ENCODE assay signal across 9 mouse cellular contexts in genomic region chr15:101210228-101210627, GRCm38 (mm10). TPM values are rescaled to one million over a fixed set of nuclear protein-coding genes. Genes with fewer than 3 reads are reported as not detected.
DNase-seq lines count a peak whose midpoint lies in the region; ATAC-seq and TF ChIP-seq lines count a peak whose summit lies in the region.
"Had no signal": no experiment of that assay in that cellular context is flagged by ENCODE, and none has a peak within 500 bp of the region (broad histone marks: within the 10 kb centered on the region; RNA-seq: fewer than 3 reads in every experiment).

No protein-coding gene starts in this region.

- H3K4me3 ChIP-seq in heart, embryonic 12.5 days: no peak overlapping the region
- no peak overlapping the region for H3K4me3 ChIP-seq in kidney, postnatal 0 days (replicated peaks; ENCODE audit: low read depth, low read length)
- no peak overlapping the region for H3K4me3 ChIP-seq in midbrain, embryonic 14.5 days (replicated peaks; ENCODE audit: low read depth, low read length)
- H3K4me3 ChIP-seq: liver, embryonic 13.5 days had no signal

- TF ChIP-seq CTCF in kidney, postnatal 0 days (IDR thresholded peaks at IDR 0.05; ENCODE audit: low read depth): peak; percentile 78

- H3K9me3 ChIP-seq in heart, embryonic 12.5 days (replicated peaks): no peaks in the 10 kb centered on the region
- no peaks in the 10 kb centered on the region for H3K9me3 ChIP-seq in kidney, postnatal 0 days (replicated peaks; ENCODE audit: low read length)
- H3K9me3 ChIP-seq in midbrain, embryonic 14.5 days (ENCODE audit: control insufficient read depth, low read length): no peaks in the 10 kb centered on the region
- H3K9me3 ChIP-seq: liver, embryonic 13.5 days had no signal

- H3K4me2 ChIP-seq in heart, embryonic 12.5 days: no peak overlapping the region
- no peak overlapping the region for H3K4me2 ChIP-seq in kidney, postnatal 0 days (ENCODE audit: low read length)
- H3K4me2 ChIP-seq in midbrain, embryonic 14.5 days (ENCODE audit: low read length): no peak overlapping the region
- H3K4me2 ChIP-seq: liver, embryonic 13.5 days had no signal

- peak; percentile 69 for DNase-seq in heart, postnatal 4 days
- DNase-seq in B cell, adult 2 months: peak; percentile 83 to 84
- peak; percentile 68 for DNase-seq in adipocyte (ENCODE audit: low spot score)
- peak; percentile 84 for DNase-seq in embryo, embryonic 11 days
- peak; percentile 79 for DNase-seq in kidney, postnatal 0 days (ENCODE audit: low spot score)
- DNase-seq in midbrain, embryonic 14.5 days: peak; percentile 86
- no peak for DNase-seq in Muller cell, postnatal 12 days (ENCODE audit: inconsistent ontology term)
- DNase-seq: liver, embryonic 13.5 days had no signal

- ATAC-seq in heart, embryonic 12.5 days (ENCODE audit: insufficient number of reproducible peaks, low FRiP score): no peak
- no peak for ATAC-seq in kidney, postnatal 0 days (replicated peaks; ENCODE audit: low FRiP score, low read depth)
- ATAC-seq in midbrain, embryonic 14.5 days (ENCODE audit: low FRiP score, low TSS enrichment): no peak

- H3K27ac ChIP-seq in heart, embryonic 12.5 days (ENCODE audit: poor library complexity, severe bottlenecking): no peak overlapping the region
- no peak overlapping the region for H3K27ac ChIP-seq in kidney, postnatal 0 days
- no peak overlapping the region for H3K27ac ChIP-seq in midbrain, embryonic 14.5 days (replicated peaks; ENCODE audit: low read depth, low read length)
- H3K27ac ChIP-seq: liver, embryonic 13.5 days had no signal

- no peak overlapping the region for H3K9ac ChIP-seq in heart, embryonic 12.5 days
- H3K9ac ChIP-seq in kidney, postnatal 0 days (ENCODE audit: low read depth, low read length): no peak overlapping the region
- H3K9ac ChIP-seq in midbrain, embryonic 14.5 days (replicated peaks; ENCODE audit: low read length): no peak overlapping the region
- H3K9ac ChIP-seq: liver, embryonic 13.5 days had no signal

- peaks cover 72% of the 10 kb centered on the region for H3K36me3 ChIP-seq in heart, embryonic 12.5 days
- H3K36me3 ChIP-seq in kidney, postnatal 0 days (ENCODE audit: insufficient read depth, low read length): peaks cover 37% of the 10 kb centered on the region
- H3K36me3 ChIP-seq in midbrain, embryonic 14.5 days (ENCODE audit: control insufficient read depth, insufficient read depth, low read length): peaks cover 89% of the 10 kb centered on the region

- 66% methylated on average over 6 of the region's 6 CpGs for WGBS in heart, embryonic 12.5 days
- WGBS in kidney, postnatal 0 days: 69% methylated on average over 6 of the region's 6 CpGs
- 59% methylated on average over 6 of the region's 6 CpGs for WGBS in midbrain, embryonic 14.5 days

- no peaks in the 10 kb centered on the region for H3K27me3 ChIP-seq in heart, embryonic 12.5 days (replicated peaks)
- no peaks in the 10 kb centered on the region for H3K27me3 ChIP-seq in kidney, postnatal 0 days (ENCODE audit: insufficient read depth, low read length)
- no peaks in the 10 kb centered on the region for H3K27me3 ChIP-seq in midbrain, embryonic 14.5 days (ENCODE audit: control insufficient read depth, insufficient read depth, low read length)
- H3K27me3 ChIP-seq: liver, embryonic 13.5 days had no signal

- H3K4me1 ChIP-seq in heart, embryonic 12.5 days (replicated peaks): no peaks in the 10 kb centered on the region
- H3K4me1 ChIP-seq in kidney, postnatal 0 days (replicated peaks; ENCODE audit: insufficient read depth, low read length): no peaks in the 10 kb centered on the region
- no peaks in the 10 kb centered on the region for H3K4me1 ChIP-seq in midbrain, embryonic 14.5 days (ENCODE audit: control insufficient read depth, insufficient read depth, low read length)
- H3K4me1 ChIP-seq: liver, embryonic 13.5 days had no signal

RNA-seq across cellular contexts. Expression of gene Grasp, which starts 13.8 kb away (rescaled TPM):
- total RNA-seq in heart, postnatal 4 days (2021): 10 to 100 TPM; 13.9 to 15.1 TPM
- 6.6 and 7.3 TPM in 2 replicates for polyA plus RNA-seq in heart, embryonic 12.5 days (2016; fragmentation: Nextera tagmentation; extraction: Ambion mirVana)
- polyA plus RNA-seq in kidney, postnatal 0 days (2015; fragmentation: Nextera tagmentation; extraction: Ambion mirVana): 3.7 and 4.0 TPM in 2 replicates
- polyA plus RNA-seq in midbrain, embryonic 14.5 days (2014; fragmentation: Nextera tagmentation; extraction: Ambion mirVana): 0.93 and 0.97 TPM in 2 replicates

RNA-seq across cellular contexts. Expression of gene Acvr1b, which starts 36.4 kb away (rescaled TPM):
- 10 to 100 TPM; 20.8 to 21.4 TPM for total RNA-seq in heart, postnatal 4 days (2021)
- polyA plus RNA-seq in heart, embryonic 12.5 days (2016; fragmentation: Nextera tagmentation; extraction: Ambion mirVana): 6.8 TPM in 2 replicates
- 5.8 and 6.4 TPM in 2 replicates for polyA plus RNA-seq in kidney, postnatal 0 days (2015; fragmentation: Nextera tagmentation; extraction: Ambion mirVana)
- polyA plus RNA-seq in midbrain, embryonic 14.5 days (2014; fragmentation: Nextera tagmentation; extraction: Ambion mirVana): 30.4 and 39.0 TPM in 2 replicates

RNA-seq across cellular contexts. Expression of gene Nr4a1, which starts 43.8 kb away (rescaled TPM):
- 10 to 100 TPM; 48.1 to 49.6 TPM for total RNA-seq in heart, postnatal 4 days (2021)
- polyA plus RNA-seq in heart, embryonic 12.5 days (2016; fragmentation: Nextera tagmentation; extraction: Ambion mirVana): 14.4 and 17.4 TPM in 2 replicates
- 8.6 and 9.5 TPM in 2 replicates for polyA plus RNA-seq in kidney, postnatal 0 days (2015; fragmentation: Nextera tagmentation; extraction: Ambion mirVana)
- polyA plus RNA-seq in midbrain, embryonic 14.5 days (2014; fragmentation: Nextera tagmentation; extraction: Ambion mirVana): 2.9 and 3.5 TPM in 2 replicates
